Mouse (Mus musculus): ENCODE data around the gene Gm32742.

Gene Gm32742

DNA sequence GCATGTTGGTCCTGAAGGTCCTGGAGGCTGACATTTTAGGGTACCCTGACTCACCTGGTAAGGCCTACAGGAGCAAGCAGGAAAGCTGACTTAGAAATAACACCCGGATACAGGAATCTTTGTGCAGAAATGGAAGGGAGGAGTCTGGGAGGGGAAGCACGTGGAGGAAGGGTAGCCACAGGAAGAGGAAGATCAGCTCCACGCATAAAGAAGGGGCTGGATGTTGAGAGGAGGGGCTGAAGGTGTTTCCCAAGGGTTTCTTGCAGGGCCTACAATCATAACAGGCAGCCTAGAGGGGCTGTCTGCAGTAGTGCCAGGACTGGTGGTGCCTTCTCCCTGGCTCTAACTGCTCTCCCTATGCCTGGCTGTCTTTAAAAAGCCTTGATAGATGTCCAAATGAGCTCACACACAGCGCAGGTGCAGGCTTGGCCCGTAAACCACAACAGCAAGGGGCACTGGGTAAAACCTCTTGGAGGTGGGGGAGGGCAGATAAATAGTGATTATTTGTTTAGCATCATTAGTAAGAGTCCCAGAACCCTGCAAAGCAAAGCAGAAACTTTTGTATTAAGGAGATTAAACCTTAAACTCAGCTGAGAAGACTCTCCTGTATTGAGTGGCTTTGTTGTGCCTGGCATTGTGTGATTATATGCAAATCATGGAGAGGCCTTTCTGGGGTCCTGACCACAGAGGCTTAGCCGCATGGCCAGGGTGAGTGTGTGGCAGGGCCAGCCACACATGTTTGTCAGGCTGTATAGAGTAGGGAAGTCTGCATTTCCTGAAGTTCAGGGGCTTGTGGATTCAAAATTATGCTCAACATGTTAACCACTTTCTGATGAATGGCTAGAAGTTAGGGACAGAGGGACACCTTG, at the start of gene Gm32742:
Gm32742 (minus strand) TSS at position 206 of the 869 bp plus-strand sequence.
- DNase-seq, result no peak

DNA sequence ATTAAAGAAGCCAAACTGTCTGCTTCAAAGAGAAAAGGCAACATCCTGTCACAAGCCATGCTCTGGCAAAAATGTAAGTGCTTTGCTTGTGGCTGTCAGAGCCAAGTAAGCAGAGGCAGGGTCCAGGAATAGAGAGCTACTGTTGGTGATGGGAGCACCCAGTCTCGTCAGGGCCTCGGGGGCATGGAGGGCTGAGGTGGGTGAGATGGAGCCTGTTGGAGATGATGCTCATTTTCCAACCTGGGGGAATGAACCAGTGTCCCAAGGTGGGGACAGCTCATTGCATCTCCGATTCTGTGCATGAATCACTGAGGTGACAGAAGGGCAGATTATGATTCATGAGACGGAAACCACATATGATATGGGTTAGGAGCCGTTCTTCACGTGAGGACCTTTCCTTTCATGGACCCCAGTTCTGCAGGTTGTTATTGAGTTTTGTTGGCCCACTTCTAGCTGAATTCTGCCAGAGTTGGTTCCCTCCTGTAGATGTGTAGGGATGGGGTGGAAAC, 48.5 kb upstream of the Gm32742 start:
- no peak for DNase-seq

DNA sequence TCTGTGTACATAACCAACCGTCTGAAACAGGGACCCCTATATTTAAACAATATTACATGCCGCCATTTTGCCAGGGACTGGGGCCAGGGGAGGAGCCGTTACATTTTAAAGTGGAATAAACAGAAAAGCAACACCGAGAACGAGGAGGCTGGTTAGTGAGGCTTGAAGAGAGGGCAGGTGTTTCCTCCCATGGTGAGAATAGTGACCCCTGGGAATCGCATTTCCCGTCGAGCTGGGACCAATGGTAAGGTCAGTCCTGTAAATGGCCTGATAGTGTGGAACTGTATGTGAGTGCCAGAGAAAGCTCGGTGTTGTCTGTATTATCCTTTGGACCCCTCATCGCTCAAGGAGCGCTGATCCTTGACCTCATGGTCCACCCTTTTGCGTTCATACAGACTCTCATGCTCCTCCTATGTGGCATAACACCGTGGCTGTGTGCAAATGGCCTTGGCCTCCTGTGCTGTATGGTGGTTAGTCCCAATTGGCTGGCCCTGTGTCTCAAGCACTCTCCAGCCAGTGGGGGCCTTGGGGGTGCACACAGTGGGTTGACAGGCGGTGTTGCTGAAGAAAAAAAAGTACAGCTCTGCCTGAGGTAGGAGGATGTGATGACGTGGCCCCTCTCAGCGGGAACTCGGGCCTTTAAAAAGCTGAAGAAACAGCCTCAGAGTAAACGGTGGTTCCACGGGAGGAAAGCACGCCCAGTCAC, 47.9 kb upstream of the Gm32742 start, which contains the start of gene Pou2af1:
Pou2af1 (plus strand) TSS at position 686 of the 706 bp plus-strand sequence.
- no peak for DNase-seq

- no peak for DNase-seq
Measured at GRCm38 (mm10) chr9:51211191-51211590, 45.9 kb upstream of the Gm32742 start.

DNA sequence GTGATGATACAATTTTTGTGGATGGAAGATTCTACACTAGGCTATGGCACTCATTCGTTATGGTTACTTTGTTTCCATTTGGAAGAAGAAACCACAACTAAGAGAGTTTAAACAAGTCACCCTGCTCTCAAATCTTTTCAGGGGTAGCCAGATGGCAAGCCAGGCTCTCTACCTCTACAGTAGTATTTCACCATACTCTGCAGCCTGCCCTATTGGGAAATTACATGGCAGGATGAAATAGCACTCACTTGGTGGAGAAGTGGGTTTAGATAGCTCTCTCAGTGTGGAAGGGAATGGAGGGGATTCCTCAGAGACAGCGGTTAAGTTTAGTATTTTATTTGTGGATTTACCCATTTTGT, 43.6 kb upstream of the Gm32742 start:
- DNase-seq, result no peak

- no peak for DNase-seq
Measured at GRCm38 (mm10) chr9:51194790-51195189, 29.5 kb upstream of the Gm32742 start.

- DNase-seq, result no peak
Measured at GRCm38 (mm10) chr9:51190655-51191054, 25.3 kb upstream of the Gm32742 start.

GRCm38 (mm10) chr9:51185871-51186270, 20.6 kb upstream of the Gm32742 start:
- DNase-seq, result no peak

DNA sequence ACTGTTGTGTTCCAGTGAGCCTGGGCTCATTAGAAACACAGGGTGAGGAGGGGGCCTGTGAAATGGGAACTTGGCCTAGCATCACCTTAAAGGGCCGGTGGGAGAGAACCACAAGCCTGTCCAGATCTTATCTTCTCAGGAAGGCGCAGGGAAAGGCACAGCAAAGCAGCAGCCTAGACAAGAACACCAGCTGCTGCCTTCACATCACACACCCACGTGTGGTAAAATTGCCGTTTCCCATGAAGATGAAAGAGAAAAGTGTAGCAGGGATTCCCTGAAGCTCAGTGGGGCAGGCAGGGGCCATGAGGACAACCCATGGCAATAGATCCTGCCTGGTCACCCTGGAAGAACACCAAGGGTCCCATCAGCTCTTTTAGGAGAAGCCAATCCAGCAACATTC, 20.1 kb upstream of the Gm32742 start:
- no peak for DNase-seq

- DNase-seq, result no peak
Measured at GRCm38 (mm10) chr9:51182716-51183710, 17.7 kb upstream of the Gm32742 start.

- DNase-seq, result no peak
Measured at GRCm38 (mm10) chr9:51180621-51181020, 15.3 kb upstream of the Gm32742 start.

DNA sequence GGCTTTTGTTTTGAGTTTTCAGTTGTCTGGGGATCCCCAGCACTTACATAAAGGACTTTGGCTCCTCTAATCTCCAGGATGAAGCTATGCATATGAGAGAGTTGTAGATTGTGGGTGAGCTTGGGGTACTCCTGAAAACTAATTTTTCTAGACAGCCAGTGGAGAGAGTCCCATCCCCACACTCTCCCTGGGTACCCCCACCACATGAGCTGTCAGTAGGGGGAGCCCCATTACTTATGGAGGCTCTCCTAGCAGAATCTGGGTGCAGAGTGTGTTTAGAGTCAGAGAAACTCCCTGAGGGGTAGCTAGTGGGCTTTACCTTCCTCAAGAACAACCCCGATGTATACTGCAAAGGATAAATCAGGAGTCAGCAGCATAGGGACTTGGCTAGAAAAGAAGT, 13.0 kb upstream of the Gm32742 start:
- DNase-seq, result no peak

GRCm38 (mm10) chr9:51175722-51176121, 10.4 kb upstream of the Gm32742 start:
- no peak for DNase-seq

GRCm38 (mm10) chr9:51174890-51175464, 9.7 kb upstream of the Gm32742 start:
- no peak for DNase-seq

- DNase-seq, result no peak
Measured at GRCm38 (mm10) chr9:51170298-51170697, 5.0 kb upstream of the Gm32742 start.

DNA sequence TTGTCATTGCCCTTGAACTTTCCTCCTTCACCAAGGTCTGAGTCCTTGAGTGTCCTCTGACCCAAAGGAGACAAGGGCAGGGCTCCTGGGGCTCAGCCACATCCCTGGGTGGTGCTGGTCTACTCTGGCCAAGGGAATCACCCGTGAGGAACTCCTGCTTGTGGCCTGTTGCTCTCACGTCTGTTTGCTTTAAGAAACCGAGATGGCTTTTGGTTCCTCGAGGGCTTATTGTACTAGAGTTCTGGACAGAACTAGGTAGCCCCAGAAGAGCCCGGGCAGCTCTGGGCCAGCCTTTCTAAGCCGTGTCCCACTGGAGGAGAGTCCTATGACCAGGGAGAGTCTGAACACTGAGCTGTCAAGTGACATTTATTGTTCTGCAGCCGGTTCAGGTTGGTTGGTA, 3.8 kb upstream of the Gm32742 start:
- DNase-seq, result no peak

DNA sequence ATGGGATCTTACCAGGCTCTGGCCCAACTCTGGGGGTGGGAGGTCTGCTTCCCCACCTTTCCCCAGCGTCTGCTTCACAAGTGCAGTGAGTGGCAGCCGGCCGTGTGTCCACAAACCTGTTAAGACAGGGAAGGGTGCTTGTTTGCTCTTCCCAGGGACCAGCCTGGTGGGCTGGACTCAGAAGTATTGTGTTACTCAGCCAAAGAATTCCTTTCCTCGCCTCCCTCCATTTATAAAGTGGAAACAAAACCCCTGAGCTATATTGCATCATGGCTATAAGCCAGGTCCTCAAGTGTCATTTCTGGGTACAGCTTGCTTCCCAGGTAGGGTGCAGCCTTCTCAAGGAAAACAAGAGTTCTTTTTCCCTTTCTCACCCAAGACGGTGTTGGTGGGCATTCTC, 3.4 kb upstream of the Gm32742 start:
- no peak for DNase-seq

DNA sequence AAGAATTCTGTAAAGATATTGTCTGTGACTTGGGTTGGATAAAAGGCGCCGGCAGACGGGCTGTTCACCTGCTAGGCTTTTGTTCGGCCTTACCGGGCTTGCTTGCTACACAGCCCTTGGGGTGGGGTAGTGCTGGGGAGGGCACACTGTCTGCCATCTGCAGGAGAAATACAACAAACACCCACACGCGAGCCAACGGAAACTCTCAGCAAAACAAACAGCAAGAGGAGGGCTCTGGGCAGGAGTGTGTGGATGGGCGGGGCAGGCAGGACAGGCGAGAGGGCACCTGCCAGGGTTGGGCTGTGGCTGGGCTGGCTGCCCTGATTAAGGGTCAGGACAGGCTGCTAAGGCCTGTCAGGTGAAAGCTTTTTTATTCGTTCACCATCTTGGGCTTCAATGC, 2.6 kb upstream of the Gm32742 start:
- no peak for DNase-seq

DNA sequence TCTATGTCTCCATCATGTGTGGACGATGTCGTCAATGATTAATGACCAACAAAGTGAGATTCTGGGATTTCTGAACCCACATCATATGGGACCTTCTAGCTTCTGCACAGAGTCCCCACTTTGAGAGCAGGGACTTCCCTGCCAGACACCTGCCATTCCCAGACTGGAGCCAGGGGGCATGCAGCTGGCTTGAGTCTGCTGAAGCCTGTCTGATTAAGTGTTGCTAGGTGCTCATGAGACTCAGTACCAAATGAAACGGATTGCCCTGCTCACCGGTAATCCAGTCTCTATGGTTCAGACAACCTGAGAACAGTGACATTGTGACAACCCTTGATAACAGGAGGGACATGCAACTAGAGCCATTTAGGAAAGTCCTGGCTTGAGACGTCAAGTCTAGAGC, 1.3 kb downstream of the Gm32742 start:
- no peak for DNase-seq

GRCm38 (mm10) chr9:51161771-51162388, 3.4 kb downstream of the Gm32742 start:
- DNase-seq, result peak; percentile 73

DNA sequence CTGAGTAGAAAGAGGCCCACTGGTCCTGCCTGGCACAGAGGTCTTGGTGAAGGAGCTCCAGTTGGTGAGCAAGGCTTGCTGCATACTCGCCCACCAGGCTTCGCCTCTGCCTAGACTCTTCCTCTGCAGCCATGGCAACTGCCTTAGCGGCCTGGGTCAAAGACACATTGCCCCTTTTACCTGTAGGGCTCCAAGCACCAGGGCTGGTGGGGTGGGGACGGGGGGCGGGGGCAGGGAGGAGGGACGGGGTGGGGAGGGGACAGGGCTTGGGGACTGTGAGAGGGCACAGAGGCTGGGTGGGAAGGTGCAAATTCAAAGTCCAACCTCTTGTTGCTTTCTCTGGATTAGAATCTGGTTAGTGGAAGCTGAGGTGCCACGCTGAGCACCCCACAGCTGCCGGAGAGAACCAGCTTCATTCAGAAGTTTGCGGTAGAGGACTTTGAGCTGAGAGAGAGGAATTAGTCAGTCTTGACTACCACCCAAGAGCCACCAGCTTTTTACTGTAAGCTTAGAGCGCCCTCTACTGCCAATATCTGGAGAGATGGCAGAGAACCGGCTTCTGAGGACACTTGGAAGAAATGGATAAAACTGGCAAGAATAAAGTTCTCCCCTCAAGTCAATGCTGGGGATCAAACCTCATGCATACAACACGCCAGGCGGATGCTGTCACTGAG, 13.1 kb downstream of the Gm32742 start:
- peak; percentile 59 for DNase-seq
